Mouse (Mus musculus): ENCODE measurements at regions not wholly inside any gene's neighbourhood (a gene's known extent, or its start where the extent isn't known, plus 50 kb on each side); places are given as distances from the start of the nearest gene placed in this dataset.

- DNase-seq (ENCODE audit: low spot score, missing footprints) (no peak), ATAC-seq (ENCODE audit: low FRiP score) (no peak)
- no peaks in the 10 kb centered on the region for H3K4me1 ChIP-seq (ENCODE audit: control insufficient read depth, insufficient read depth, low read length)
- H3K9me3 ChIP-seq (ENCODE audit: control insufficient read depth, low read length) = no peaks in the 10 kb centered on the region
- 35% methylated on average over 3 of the region's 3 CpGs for WGBS
- no peaks in the 10 kb centered on the region for H3K36me3 ChIP-seq (ENCODE audit: control insufficient read depth, insufficient read depth, low read length)
- no peaks in the 10 kb centered on the region for H3K27me3 ChIP-seq (ENCODE audit: control insufficient read depth, insufficient read depth, low read length)
- no peak overlapping the region for H3K4me3 ChIP-seq (ENCODE audit: low read depth, low read length)
- H3K27ac ChIP-seq (ENCODE audit: low read depth, low read length) = no peak overlapping the region
- H3K4me2 ChIP-seq = no peak overlapping the region
- no peak overlapping the region for H3K9ac ChIP-seq (ENCODE audit: low read length)
Observed at GRCm38 (mm10) chr3:15118634-15119356, 213.3 kb downstream of the Gm9733 start.

GRCm38 (mm10) chr3:15126736-15127135 is 205.4 kb downstream of the Gm9733 start:
- H3K36me3 ChIP-seq (ENCODE audit: control insufficient read depth, insufficient read depth, low read length) = no peaks in the 10 kb centered on the region
- no peak for ATAC-seq (ENCODE audit: low FRiP score)
- H3K27me3 ChIP-seq (ENCODE audit: control insufficient read depth, insufficient read depth, low read length) = no peaks in the 10 kb centered on the region
- H3K4me2 ChIP-seq = no peak overlapping the region
- 78% methylated on average over 4 of the region's 4 CpGs for WGBS
- no peak overlapping the region for H3K4me3 ChIP-seq (ENCODE audit: low read depth, low read length)
- no peak overlapping the region for H3K27ac ChIP-seq (ENCODE audit: low read depth, low read length)
- no peaks in the 10 kb centered on the region for H3K4me1 ChIP-seq (ENCODE audit: control insufficient read depth, insufficient read depth, low read length)
- no peak overlapping the region for H3K9ac ChIP-seq (ENCODE audit: low read length)
- H3K9me3 ChIP-seq (ENCODE audit: control insufficient read depth, low read length) = no peaks in the 10 kb centered on the region
- no peak for DNase-seq (ENCODE audit: low spot score, missing footprints)

- H3K4me1 ChIP-seq (ENCODE audit: control insufficient read depth, insufficient read depth, low read length) = no peaks in the 10 kb centered on the region
- H3K9ac ChIP-seq (ENCODE audit: low read length) = no peak overlapping the region
- no peak overlapping the region for H3K4me2 ChIP-seq
- DNase-seq (ENCODE audit: low spot score, missing footprints) = no peak
- H3K36me3 ChIP-seq (ENCODE audit: control insufficient read depth, insufficient read depth, low read length) = no peaks in the 10 kb centered on the region
- H3K4me3 ChIP-seq (ENCODE audit: low read depth, low read length) = no peak overlapping the region
- ATAC-seq (ENCODE audit: low FRiP score) = no peak
- no peaks in the 10 kb centered on the region for H3K9me3 ChIP-seq (ENCODE audit: control insufficient read depth, low read length)
- H3K27me3 ChIP-seq (ENCODE audit: control insufficient read depth, insufficient read depth, low read length) = no peaks in the 10 kb centered on the region
- H3K27ac ChIP-seq (ENCODE audit: low read depth, low read length) = no peak overlapping the region
Observed at GRCm38 (mm10) chr3:15128370-15128769, 203.7 kb downstream of the Gm9733 start.

GRCm38 (mm10) chr3:15128960-15129359 is 203.1 kb downstream of the Gm9733 start:
- no peak for ATAC-seq (ENCODE audit: low FRiP score)
- DNase-seq (ENCODE audit: low spot score, missing footprints) = no peak
- Histone ChIP-seq H3K4me3 (ENCODE audit: low read depth, low read length) (no peak overlapping the region), H3K4me1 (ENCODE audit: control insufficient read depth, insufficient read depth, low read length) (no peaks in the 10 kb centered on the region), H3K27me3 (ENCODE audit: control insufficient read depth, insufficient read depth, low read length) (no peaks in the 10 kb centered on the region), H3K4me2 (no peak overlapping the region), H3K27ac (ENCODE audit: low read depth, low read length) (no peak overlapping the region), H3K9ac (ENCODE audit: low read length) (no peak overlapping the region), H3K36me3 (ENCODE audit: control insufficient read depth, insufficient read depth, low read length) (no peaks in the 10 kb centered on the region), H3K9me3 (ENCODE audit: control insufficient read depth, low read length) (no peaks in the 10 kb centered on the region)
- 82% methylated on average over 3 of the region's 3 CpGs for WGBS

GRCm38 (mm10) chr3:15129729-15130369 is 202.3 kb downstream of the Gm9733 start:
- 88% methylated on average over 9 of the region's 9 CpGs for WGBS
- no peaks in the 10 kb centered on the region for H3K36me3 ChIP-seq (ENCODE audit: control insufficient read depth, insufficient read depth, low read length)
- no peaks in the 10 kb centered on the region for H3K9me3 ChIP-seq (ENCODE audit: control insufficient read depth, low read length)
- ATAC-seq (ENCODE audit: low FRiP score) (no peak), DNase-seq (ENCODE audit: low spot score, missing footprints) (no peak)
- no peaks in the 10 kb centered on the region for H3K4me1 ChIP-seq (ENCODE audit: control insufficient read depth, insufficient read depth, low read length)
- H3K4me3 ChIP-seq (ENCODE audit: low read depth, low read length) = no peak overlapping the region
- no peak overlapping the region for H3K27ac ChIP-seq (ENCODE audit: low read depth, low read length)
- H3K9ac ChIP-seq (ENCODE audit: low read length) = no peak overlapping the region
- no peaks in the 10 kb centered on the region for H3K27me3 ChIP-seq (ENCODE audit: control insufficient read depth, insufficient read depth, low read length)
- no peak overlapping the region for H3K4me2 ChIP-seq

GRCm38 (mm10) chr3:15132136-15132535 is 200.0 kb downstream of the Gm9733 start:
- no peak overlapping the region for H3K4me3 ChIP-seq (ENCODE audit: low read depth, low read length)
- H3K36me3 ChIP-seq (ENCODE audit: control insufficient read depth, insufficient read depth, low read length) = no peaks in the 10 kb centered on the region
- ATAC-seq (ENCODE audit: low FRiP score) = no peak
- DNase-seq (ENCODE audit: low spot score, missing footprints) = no peak
- no peaks in the 10 kb centered on the region for H3K4me1 ChIP-seq (ENCODE audit: control insufficient read depth, insufficient read depth, low read length)
- no peak overlapping the region for H3K9ac ChIP-seq (ENCODE audit: low read length)
- no peaks in the 10 kb centered on the region for H3K9me3 ChIP-seq (ENCODE audit: control insufficient read depth, low read length)
- H3K27ac ChIP-seq (ENCODE audit: low read depth, low read length) = no peak overlapping the region
- no peak overlapping the region for H3K4me2 ChIP-seq
- WGBS = 69% methylated on average over 5 of the region's 5 CpGs
- no peaks in the 10 kb centered on the region for H3K27me3 ChIP-seq (ENCODE audit: control insufficient read depth, insufficient read depth, low read length)

- Histone ChIP-seq H3K4me2 (no peak overlapping the region), H3K27ac (ENCODE audit: low read depth, low read length) (no peak overlapping the region), H3K4me3 (ENCODE audit: low read depth, low read length) (no peak overlapping the region), H3K27me3 (ENCODE audit: control insufficient read depth, insufficient read depth, low read length) (no peaks in the 10 kb centered on the region), H3K36me3 (ENCODE audit: control insufficient read depth, insufficient read depth, low read length) (no peaks in the 10 kb centered on the region), H3K4me1 (ENCODE audit: control insufficient read depth, insufficient read depth, low read length) (no peaks in the 10 kb centered on the region), H3K9ac (ENCODE audit: low read length) (no peak overlapping the region), H3K9me3 (ENCODE audit: control insufficient read depth, low read length) (no peaks in the 10 kb centered on the region)
- no peak for ATAC-seq (ENCODE audit: low FRiP score)
- 84% methylated on average over 1 of the region's 1 CpGs for WGBS
- no peak for DNase-seq (ENCODE audit: low spot score, missing footprints)
Observed at GRCm38 (mm10) chr3:15139550-15139949, 192.6 kb downstream of the Gm9733 start.

- WGBS = 89% methylated on average over 1 of the region's 1 CpGs
Observed at GRCm38 (mm10) chr3:15153710-15154109, 178.4 kb downstream of the Gm9733 start.

GRCm38 (mm10) chr3:15154153-15154552 is 177.9 kb downstream of the Gm9733 start:
- ATAC-seq (ENCODE audit: low FRiP score) (no peak), DNase-seq (ENCODE audit: low spot score, missing footprints) (no peak)
- H3K4me2 ChIP-seq = no peak overlapping the region
- no peak overlapping the region for H3K9ac ChIP-seq (ENCODE audit: low read length)
- H3K27ac ChIP-seq (ENCODE audit: low read depth, low read length) = no peak overlapping the region
- no peak overlapping the region for H3K4me3 ChIP-seq (ENCODE audit: low read depth, low read length)
- no peaks in the 10 kb centered on the region for H3K9me3 ChIP-seq (ENCODE audit: control insufficient read depth, low read length)
- WGBS = 90% methylated on average over 3 of the region's 3 CpGs
- H3K36me3 ChIP-seq (ENCODE audit: control insufficient read depth, insufficient read depth, low read length) = no peaks in the 10 kb centered on the region
- H3K4me1 ChIP-seq (ENCODE audit: control insufficient read depth, insufficient read depth, low read length) = no peaks in the 10 kb centered on the region
- H3K27me3 ChIP-seq (ENCODE audit: control insufficient read depth, insufficient read depth, low read length) = no peaks in the 10 kb centered on the region

More at GRCm38 (mm10) chr3:15153710-15154109, 178.4 kb downstream of the Gm9733 start:
- DNase-seq (ENCODE audit: low spot score, missing footprints) = no peak
- H3K36me3 ChIP-seq (ENCODE audit: control insufficient read depth, insufficient read depth, low read length) = no peaks in the 10 kb centered on the region
- H3K4me1 ChIP-seq (ENCODE audit: control insufficient read depth, insufficient read depth, low read length) = no peaks in the 10 kb centered on the region
- no peak overlapping the region for H3K27ac ChIP-seq (ENCODE audit: low read depth, low read length)
- H3K4me3 ChIP-seq (ENCODE audit: low read depth, low read length) = no peak overlapping the region
- H3K4me2 ChIP-seq = no peak overlapping the region
- no peak for ATAC-seq (ENCODE audit: low FRiP score)
- no peaks in the 10 kb centered on the region for H3K27me3 ChIP-seq (ENCODE audit: control insufficient read depth, insufficient read depth, low read length)
- no peaks in the 10 kb centered on the region for H3K9me3 ChIP-seq (ENCODE audit: control insufficient read depth, low read length)
- H3K9ac ChIP-seq (ENCODE audit: low read length) = no peak overlapping the region

All from midbrain, embryonic 11.5 days (tissue).